20 mouse cellular contexts compared by ENCODE assay signal in genomic region chr10:112444640-112445039, GRCm38 (mm10).
"Had no signal": no experiment of that assay in that cellular context is flagged by ENCODE, and none has a peak within 500 bp of the region (broad histone marks: within the 10 kb centered on the region; RNA-seq: fewer than 3 reads in every experiment).

No protein-coding gene starts in this region.

- H3K36me3 ChIP-seq: liver, embryonic 15.5 days; lung, embryonic 15.5 days; midbrain, embryonic 10.5 days; midbrain, embryonic 12.5 days; neural tube, embryonic 12.5 days had no signal

- H3K9me3 ChIP-seq: liver, embryonic 15.5 days; lung, embryonic 15.5 days; midbrain, embryonic 10.5 days; midbrain, embryonic 12.5 days; neural tube, embryonic 12.5 days had no signal

- H3K27ac ChIP-seq: liver, embryonic 15.5 days; lung, embryonic 15.5 days; macrophage; midbrain, embryonic 10.5 days; midbrain, embryonic 12.5 days; neural tube, embryonic 12.5 days had no signal

- H3K4me3 ChIP-seq: liver, embryonic 15.5 days; lung, embryonic 15.5 days; megakaryocyte, embryonic 14.5 days; midbrain, embryonic 10.5 days; midbrain, embryonic 12.5 days; neural tube, embryonic 12.5 days had no signal

- H3K4me1 ChIP-seq: liver, embryonic 15.5 days; lung, embryonic 15.5 days; megakaryocyte, embryonic 14.5 days; midbrain, embryonic 10.5 days; midbrain, embryonic 12.5 days; neural tube, embryonic 12.5 days had no signal

- H3K9ac ChIP-seq: liver, embryonic 15.5 days; liver, postnatal 0 days; lung, embryonic 15.5 days; midbrain, embryonic 12.5 days; neural tube, embryonic 12.5 days had no signal

- H3K4me2 ChIP-seq: liver, embryonic 15.5 days; lung, embryonic 15.5 days; midbrain, embryonic 12.5 days; neural tube, embryonic 12.5 days had no signal

- H3K27me3 ChIP-seq: liver, embryonic 15.5 days; lung, embryonic 15.5 days; megakaryocyte, embryonic 14.5 days; midbrain, embryonic 12.5 days; neural tube, embryonic 12.5 days had no signal

- DNase-seq: liver, postnatal 0 days; lung, adult 2 months; lung, postnatal 14 days; lung, postnatal 36 days; midbrain, embryonic 14.5 days; retina, postnatal 1 day; right cerebral cortex, adult 18-20 months; right cerebral cortex, postnatal 25 days; right cerebral cortex, postnatal 4 days; spleen, adult 18-20 months; thymus, adult 18-20 months; thymus, postnatal 14 days; thymus, postnatal 4 days had no signal
